Mouse (Mus musculus) right cerebral cortex, adult 2 months (tissue): Measurements from ENCODE around the gene Rassf5.

Experiments
- DNase-seq, 2 experiments: peaks; one replicate each; pipeline ENCODE4 v3.0.0; 2021 to 2022; ENCODE audit warnings: low spot score in 2 of 2

Gene Rassf5

GRCm38 (mm10) chr1:131209971-131210426 lies 35.1 kb downstream of the Rassf5 start:
- peak; percentile 36 to 44 for DNase-seq

- DNase-seq: no peak
These were observed 36.3 kb downstream of the Rassf5 start for GRCm38 (mm10) chr1:131208800-131209199.

GRCm38 (mm10) chr1:131208081-131208480 lies 37.0 kb downstream of the Rassf5 start:
- DNase-seq: no peak

GRCm38 (mm10) chr1:131207531-131207930 lies 37.5 kb downstream of the Rassf5 start:
- peak in 1 of 2 experiments; percentile 70 for DNase-seq

GRCm38 (mm10) chr1:131206342-131206741 lies 38.7 kb downstream of the Rassf5 start:
- no peak for DNase-seq

- DNase-seq: no peak
These were observed 40.6 kb downstream of the Rassf5 start for GRCm38 (mm10) chr1:131204461-131204860.

- no peak for DNase-seq
These were observed 43.7 kb downstream of the Rassf5 start for GRCm38 (mm10) chr1:131201391-131201790.

GRCm38 (mm10) chr1:131200588-131200987 lies 44.5 kb downstream of the Rassf5 start:
- DNase-seq: no peak

GRCm38 (mm10) chr1:131199976-131200375 lies 45.1 kb downstream of the Rassf5 start:
- DNase-seq: no peak

- no peak for DNase-seq
These were observed 45.8 kb downstream of the Rassf5 start for GRCm38 (mm10) chr1:131199118-131199821.

GRCm38 (mm10) chr1:131198417-131198960 lies 46.6 kb downstream of the Rassf5 start:
- no peak for DNase-seq

GRCm38 (mm10) chr1:131196107-131196506 lies 49.0 kb downstream of the Rassf5 start:
- DNase-seq: no peak

- DNase-seq: no peak
These were observed 49.4 kb downstream of the Rassf5 start for GRCm38 (mm10) chr1:131195653-131196052.

- no peak for DNase-seq
These were observed 51.3 kb downstream of the Rassf5 start for GRCm38 (mm10) chr1:131193746-131194145.

- no peak for DNase-seq
These were observed 56.4 kb downstream of the Rassf5 start for GRCm38 (mm10) chr1:131188655-131189054.

- no peak for DNase-seq
These were observed 57.2 kb downstream of the Rassf5 start for GRCm38 (mm10) chr1:131187856-131188255.

- no peak for DNase-seq
These were observed 58.1 kb downstream of the Rassf5 start for GRCm38 (mm10) chr1:131186995-131187394.

- peak; percentile 58 to 65 for DNase-seq
These were observed 59.1 kb downstream of the Rassf5 start for GRCm38 (mm10) chr1:131185821-131186506.

GRCm38 (mm10) chr1:131184956-131185660 lies 60.0 kb downstream of the Rassf5 start:
- no peak for DNase-seq

GRCm38 (mm10) chr1:131184253-131184955 lies 60.7 kb downstream of the Rassf5 start:
- peak in 1 of 2 experiments; percentile 46 for DNase-seq

- no peak for DNase-seq
These were observed 61.9 kb downstream of the Rassf5 start for GRCm38 (mm10) chr1:131183201-131183600.
